Mouse (Mus musculus): Measurements from ENCODE around the gene Pofut1. TPM values are rescaled to one million over a fixed set of nuclear protein-coding genes. Genes with fewer than 3 reads are reported as not detected.
"Not testable (repeated sequence)": the region's sequence is repeated elsewhere in the genome, so short reads cannot be mapped to it uniquely, and the experiment has no call there.

Gene Pofut1
- polyA plus RNA-seq, 1 experiment from 2014 or later: 6.3 TPM

DNA sequence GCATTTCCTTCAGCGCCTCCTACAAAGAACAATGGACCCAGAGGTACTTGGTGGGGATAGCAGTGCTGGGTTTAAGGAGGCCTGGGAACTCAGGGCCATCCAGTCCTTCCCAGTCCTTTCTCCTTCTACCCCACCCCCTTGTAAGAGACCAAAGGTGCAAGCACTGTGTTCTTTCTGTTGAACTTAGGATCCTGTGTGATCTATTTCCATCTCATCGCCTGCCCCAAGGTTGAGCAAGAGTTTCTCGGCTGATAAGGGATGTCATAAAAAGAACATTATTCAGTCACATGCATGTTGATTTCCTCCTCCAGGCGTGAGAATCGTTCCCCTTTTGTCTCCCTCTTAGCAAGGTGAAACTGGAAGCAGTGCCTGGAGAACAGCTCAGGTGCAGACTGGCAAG, 8.4 kb downstream of the Pofut1 start:
- Histone ChIP-seq H3K4me3 (replicated peaks; ENCODE audit: low read length) (no peak overlapping the region), H3K27me3 (replicated peaks; ENCODE audit: control insufficient read depth, insufficient read depth, low read length) (no peaks in the 10 kb centered on the region), H3K27ac (ENCODE audit: low read length) (no peak overlapping the region), H3K9ac (replicated peaks; ENCODE audit: low read depth, low read length) (no peak overlapping the region), H3K36me3 (ENCODE audit: control insufficient read depth, insufficient read depth) (peaks cover 4% of the 10 kb centered on the region; the same call in 1 of the 2 replicates), H3K4me2 (ENCODE audit: low read length) (no peak overlapping the region), H3K4me1 (replicated peaks; ENCODE audit: control insufficient read depth, insufficient read depth, low read length) (no peaks in the 10 kb centered on the region), H3K9me3 (ENCODE audit: control insufficient read depth, low read length) (no peaks in the 10 kb centered on the region)
- WGBS: 89% methylated on average over 5 of the region's 5 CpGs
- ATAC-seq: no peak

DNA sequence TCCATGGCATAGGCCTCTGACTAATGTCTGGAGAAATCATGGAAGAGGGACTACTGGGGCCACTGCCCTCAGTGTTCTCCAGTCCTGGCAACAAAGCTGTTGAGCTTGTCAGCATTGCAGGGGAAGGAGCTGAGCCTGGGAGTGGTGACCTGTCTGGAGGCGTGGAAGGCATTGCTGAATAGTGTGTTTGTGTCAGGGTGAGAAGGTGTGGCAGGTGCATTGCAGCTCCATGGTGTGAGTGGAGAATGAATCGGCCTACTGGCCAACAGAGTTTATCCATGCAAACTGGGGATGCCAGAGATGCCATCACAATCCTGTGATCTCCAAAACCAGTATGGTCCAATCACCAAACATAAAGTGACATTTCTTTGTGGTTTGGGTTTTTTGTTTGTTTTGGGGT, 15.3 kb downstream of the Pofut1 start:
- Histone ChIP-seq H3K9ac (replicated peaks; ENCODE audit: low read depth, low read length) (no peak overlapping the region), H3K4me1 (replicated peaks; ENCODE audit: control insufficient read depth, insufficient read depth, low read length) (no peaks in the 10 kb centered on the region), H3K27me3 (replicated peaks; ENCODE audit: control insufficient read depth, insufficient read depth, low read length) (no peaks in the 10 kb centered on the region), H3K4me2 (ENCODE audit: low read length) (no peak overlapping the region), H3K4me3 (replicated peaks; ENCODE audit: low read length) (no peak overlapping the region), H3K9me3 (ENCODE audit: control insufficient read depth, low read length) (no peaks in the 10 kb centered on the region), H3K36me3 (ENCODE audit: control insufficient read depth, insufficient read depth) (0 out of 2 replicates have a peak, but pooled peaks cover 5% of the 10 kb centered on the region), H3K27ac (ENCODE audit: low read length) (no peak overlapping the region)
- ATAC-seq: no peak
- 90% methylated on average over 2 of the region's 2 CpGs for WGBS

DNA sequence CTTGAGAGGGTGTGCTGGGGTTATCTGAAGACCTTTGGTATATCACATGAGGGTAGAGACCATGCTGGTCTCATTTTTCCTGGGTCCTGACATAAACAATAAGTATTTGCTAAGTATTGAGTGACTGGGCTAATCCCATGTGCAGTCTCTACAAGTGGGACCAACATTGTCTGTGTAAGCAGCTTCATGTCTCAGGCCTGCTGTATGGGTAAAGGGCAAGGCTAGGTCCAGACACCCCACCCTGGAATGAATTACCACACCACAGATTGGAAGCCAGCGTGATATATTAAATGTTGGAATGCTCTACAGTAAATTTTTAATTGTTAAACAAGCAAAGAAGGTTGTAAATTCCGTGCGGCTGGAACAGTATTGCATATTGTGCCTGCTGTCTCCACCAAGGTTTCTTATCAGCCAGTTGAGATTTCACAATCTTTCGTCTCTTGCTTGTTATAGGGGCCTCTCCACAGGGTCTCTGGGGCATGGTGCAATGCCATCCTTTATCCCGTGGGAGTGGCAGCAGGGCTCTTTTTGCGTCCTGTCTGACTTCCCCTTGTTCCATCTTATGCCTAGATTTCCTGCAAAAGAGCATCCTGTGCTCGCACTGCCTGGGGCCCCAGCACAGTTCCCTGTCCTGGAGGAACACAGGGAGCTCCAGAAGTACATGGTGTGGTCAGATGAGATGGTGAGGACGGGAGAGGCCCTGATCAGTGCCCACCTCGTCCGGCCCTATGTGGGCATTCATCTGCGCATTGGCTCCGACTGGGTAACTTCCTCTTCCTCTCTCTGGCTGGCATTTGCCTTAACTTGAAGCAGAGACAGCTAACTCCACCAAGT, 17.9 kb downstream of the Pofut1 start:
- no peak overlapping the region for H3K9ac ChIP-seq (replicated peaks; ENCODE audit: low read depth, low read length)
- no peak for ATAC-seq
- no peaks in the 10 kb centered on the region for H3K9me3 ChIP-seq (ENCODE audit: control insufficient read depth, low read length)
- H3K4me3 ChIP-seq (replicated peaks; ENCODE audit: low read length): no peak overlapping the region
- H3K4me2 ChIP-seq (ENCODE audit: low read length): no peak overlapping the region
- no peak overlapping the region for H3K27ac ChIP-seq (ENCODE audit: low read length)
- peaks cover 9% of the 10 kb centered on the region for H3K36me3 ChIP-seq (ENCODE audit: control insufficient read depth, insufficient read depth)
- no peaks in the 10 kb centered on the region for H3K4me1 ChIP-seq (replicated peaks; ENCODE audit: control insufficient read depth, insufficient read depth, low read length)
- 88% methylated on average over 12 of the region's 12 CpGs for WGBS
- no peaks in the 10 kb centered on the region for H3K27me3 ChIP-seq (replicated peaks; ENCODE audit: control insufficient read depth, insufficient read depth, low read length)

DNA sequence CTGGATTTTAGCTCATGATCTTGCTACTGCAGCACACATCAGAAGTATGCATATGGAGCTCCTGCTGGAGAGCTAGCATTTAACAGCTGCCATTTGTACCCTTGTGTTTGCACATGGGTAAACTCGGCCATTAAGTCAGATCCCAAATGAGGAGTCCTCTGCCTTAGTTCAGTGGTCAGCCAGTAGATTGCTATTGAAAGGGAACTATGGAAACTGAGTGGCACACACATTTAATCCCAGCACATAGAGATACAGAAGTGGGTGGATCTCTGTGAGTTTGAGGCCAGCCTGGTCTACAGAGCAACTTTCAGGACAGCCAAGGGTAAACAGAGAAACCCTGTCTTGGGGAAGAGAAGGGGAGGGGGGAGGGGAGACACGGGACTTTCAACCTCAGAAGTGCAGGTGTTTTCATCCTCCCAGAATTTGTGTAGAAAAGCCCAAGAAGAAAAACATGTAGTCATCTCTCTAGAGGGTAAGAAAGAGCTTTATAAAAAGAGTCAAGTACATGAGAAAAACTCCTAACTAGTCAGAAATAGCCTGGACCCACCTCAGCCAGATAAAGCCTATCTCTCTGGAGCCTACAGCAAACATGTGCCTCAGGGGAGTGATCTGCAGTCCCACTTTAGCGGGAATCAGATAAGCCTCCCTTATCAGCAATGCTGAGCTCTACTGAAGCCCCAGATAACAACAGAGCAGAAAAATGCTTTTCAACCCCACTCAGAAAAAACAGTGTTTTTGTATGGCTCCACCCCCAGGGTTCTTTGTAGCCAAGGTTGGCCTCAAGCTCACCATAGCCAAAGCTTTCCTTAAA, 18.7 kb downstream of the Pofut1 start:
- Histone ChIP-seq H3K27ac (ENCODE audit: low read length) (no peak overlapping the region), H3K4me1 (replicated peaks; ENCODE audit: control insufficient read depth, insufficient read depth, low read length) (no peaks in the 10 kb centered on the region), H3K9me3 (ENCODE audit: control insufficient read depth, low read length) (no peaks in the 10 kb centered on the region), H3K4me3 (replicated peaks; ENCODE audit: low read length) (no peak overlapping the region), H3K36me3 (ENCODE audit: control insufficient read depth, insufficient read depth) (peaks cover 9% of the 10 kb centered on the region), H3K27me3 (replicated peaks; ENCODE audit: control insufficient read depth, insufficient read depth, low read length) (no peaks in the 10 kb centered on the region), H3K9ac (replicated peaks; ENCODE audit: low read depth, low read length) (no peak overlapping the region), H3K4me2 (ENCODE audit: low read length) (no peak overlapping the region)
- no peak for ATAC-seq
- 81% methylated on average over 3 of the region's 3 CpGs for WGBS

DNA sequence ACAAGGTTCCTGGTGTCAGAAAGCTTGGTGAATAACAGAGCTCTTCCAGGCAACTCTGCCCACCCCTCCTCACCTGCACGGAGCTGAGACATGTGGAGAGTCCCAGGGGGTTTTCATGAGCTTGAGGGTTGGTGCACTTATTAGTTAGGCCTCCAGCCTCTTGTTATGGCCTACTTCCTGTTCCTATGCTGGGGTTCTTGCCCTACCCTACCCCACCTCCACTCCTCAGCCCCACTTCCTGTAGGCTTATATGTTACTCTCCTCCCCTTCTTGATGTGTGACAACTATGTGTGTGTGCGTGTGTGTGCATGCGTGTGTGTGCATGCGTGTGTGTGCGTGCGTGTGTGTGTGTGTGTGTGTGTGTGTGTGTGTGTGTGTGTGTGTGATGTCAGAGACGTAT, 21.7 kb downstream of the Pofut1 start:
- H3K27ac ChIP-seq (ENCODE audit: low read length): no peak overlapping the region
- ATAC-seq: no peak
- H3K4me2 ChIP-seq (ENCODE audit: low read length): no peak overlapping the region
- H3K4me1 ChIP-seq (replicated peaks; ENCODE audit: control insufficient read depth, insufficient read depth, low read length): no peaks in the 10 kb centered on the region
- WGBS: 96% methylated on average over 7 of the region's 7 CpGs
- H3K9me3 ChIP-seq (ENCODE audit: control insufficient read depth, low read length): no peaks in the 10 kb centered on the region
- H3K4me3 ChIP-seq (replicated peaks; ENCODE audit: low read length): no peak overlapping the region
- peaks cover 14% of the 10 kb centered on the region for H3K36me3 ChIP-seq (ENCODE audit: control insufficient read depth, insufficient read depth)
- no peak overlapping the region for H3K9ac ChIP-seq (replicated peaks; ENCODE audit: low read depth, low read length)
- H3K27me3 ChIP-seq (replicated peaks; ENCODE audit: control insufficient read depth, insufficient read depth, low read length): no peaks in the 10 kb centered on the region

DNA sequence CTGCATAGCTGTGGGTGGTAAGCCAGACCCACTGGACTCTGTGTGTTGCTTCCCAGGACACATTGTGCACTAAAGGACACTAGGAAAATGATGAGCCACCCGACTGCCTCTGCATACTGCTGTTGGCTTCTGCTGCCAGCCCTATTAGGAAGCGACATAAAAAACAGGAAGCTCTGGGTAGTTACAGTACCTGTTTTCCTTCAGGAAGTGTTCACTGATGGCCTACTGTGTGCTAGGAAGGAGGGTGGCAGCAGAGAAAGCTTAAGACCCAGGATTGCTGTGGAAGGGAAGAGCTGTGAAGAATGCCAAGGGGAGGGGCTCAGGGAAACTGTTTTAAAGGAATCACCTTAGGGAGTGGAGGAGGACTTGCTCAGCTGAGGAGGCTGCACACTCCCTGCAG, 26.0 kb downstream of the Pofut1 start:
- Histone ChIP-seq H3K9me3 (ENCODE audit: control insufficient read depth, low read length) (no peaks in the 10 kb centered on the region), H3K4me2 (ENCODE audit: low read length) (no peak overlapping the region), H3K36me3 (ENCODE audit: control insufficient read depth, insufficient read depth) (peaks cover 9% of the 10 kb centered on the region), H3K27ac (ENCODE audit: low read length) (no peak overlapping the region), H3K9ac (replicated peaks; ENCODE audit: low read depth, low read length) (no peak overlapping the region), H3K4me3 (replicated peaks; ENCODE audit: low read length) (no peak overlapping the region), H3K27me3 (replicated peaks; ENCODE audit: control insufficient read depth, insufficient read depth, low read length) (no peaks in the 10 kb centered on the region), H3K4me1 (replicated peaks; ENCODE audit: control insufficient read depth, insufficient read depth, low read length) (no peaks in the 10 kb centered on the region)
- no peak for ATAC-seq
- 89% methylated on average over 2 of the region's 2 CpGs for WGBS

DNA sequence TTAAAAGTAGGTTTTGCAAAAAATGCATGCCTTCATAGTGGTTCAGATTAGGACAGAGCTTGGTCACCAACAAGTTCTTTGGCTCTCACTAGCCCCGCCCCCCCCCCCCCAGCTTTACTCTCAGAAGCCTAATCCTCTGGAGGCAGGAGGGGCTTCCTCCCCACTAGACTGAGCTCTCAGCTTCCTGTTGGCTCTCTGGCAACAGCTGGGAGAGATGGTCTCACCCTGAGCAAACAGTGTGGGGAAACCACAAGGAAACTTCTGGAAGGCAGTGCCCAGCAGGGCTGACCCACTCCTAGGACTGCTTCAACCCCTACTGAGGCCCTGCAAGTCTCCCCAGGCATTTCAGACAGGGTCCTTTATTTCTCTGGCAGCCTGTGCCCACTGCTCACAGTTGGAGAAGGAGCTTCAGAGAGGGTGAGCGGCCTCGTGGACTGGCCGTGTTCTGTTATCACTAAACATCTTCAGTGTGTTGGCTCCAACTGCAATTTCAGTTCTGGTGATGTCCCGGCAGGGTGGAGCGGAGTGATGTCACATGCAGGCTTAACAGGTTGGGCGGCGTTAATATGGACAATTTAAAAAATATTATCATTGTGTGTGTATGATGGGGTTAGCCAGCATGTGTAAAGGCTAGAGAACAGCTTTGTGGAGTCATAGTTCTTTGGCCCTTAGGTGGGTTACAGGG, 29.0 kb downstream of the Pofut1 start:
- H3K36me3 ChIP-seq (ENCODE audit: control insufficient read depth, insufficient read depth); H3K4me1 ChIP-seq (replicated peaks; ENCODE audit: control insufficient read depth, insufficient read depth, low read length); H3K27ac ChIP-seq (ENCODE audit: low read length); H3K27me3 ChIP-seq (replicated peaks; ENCODE audit: control insufficient read depth, insufficient read depth, low read length); H3K4me3 ChIP-seq (replicated peaks; ENCODE audit: low read length); H3K9me3 ChIP-seq (ENCODE audit: control insufficient read depth, low read length); ATAC-seq; H3K4me2 ChIP-seq (ENCODE audit: low read length); H3K9ac ChIP-seq (replicated peaks; ENCODE audit: low read depth, low read length): not testable (repeated sequence)
- 67% methylated on average over 8 of the region's 8 CpGs for WGBS

DNA sequence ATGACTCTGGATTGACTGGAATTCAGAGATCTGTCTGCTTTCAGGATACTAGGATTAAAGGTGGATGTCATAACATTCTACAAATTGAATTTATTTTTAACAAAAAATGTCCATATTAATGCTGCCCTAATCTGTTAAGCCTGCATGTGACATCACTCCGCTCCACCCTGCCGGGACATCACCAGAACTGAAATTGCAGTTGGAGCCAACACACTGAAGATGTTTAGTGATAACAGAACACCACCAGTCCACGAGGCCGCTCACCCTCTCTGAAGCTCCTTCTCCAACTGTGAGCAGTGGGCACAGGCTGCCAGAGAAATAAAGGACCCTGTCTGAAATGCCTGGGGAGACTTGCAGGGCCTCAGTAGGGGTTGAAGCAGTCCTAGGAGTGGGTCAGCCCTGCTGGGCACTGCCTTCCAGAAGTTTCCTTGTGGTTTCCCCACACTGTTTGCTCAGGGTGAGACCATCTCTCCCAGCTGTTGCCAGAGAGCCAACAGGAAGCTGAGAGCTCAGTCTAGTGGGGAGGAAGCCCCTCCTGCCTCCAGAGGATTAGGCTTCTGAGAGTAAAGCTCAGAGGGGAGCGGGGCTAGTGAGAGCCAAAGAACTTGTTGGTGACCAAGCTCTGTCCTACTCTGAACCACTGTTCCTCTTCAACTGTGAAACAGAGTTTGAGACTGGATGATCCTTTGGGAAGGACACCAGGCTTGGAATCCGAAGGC, 33.0 kb downstream of the Pofut1 start:
- WGBS: 71% methylated on average over 6 of the region's 6 CpGs
- H3K4me2 ChIP-seq (ENCODE audit: low read length); H3K4me1 ChIP-seq (replicated peaks; ENCODE audit: control insufficient read depth, insufficient read depth, low read length); H3K9me3 ChIP-seq (ENCODE audit: control insufficient read depth, low read length); H3K27ac ChIP-seq (ENCODE audit: low read length); H3K27me3 ChIP-seq (replicated peaks; ENCODE audit: control insufficient read depth, insufficient read depth, low read length); H3K4me3 ChIP-seq (replicated peaks; ENCODE audit: low read length); ATAC-seq; H3K36me3 ChIP-seq (ENCODE audit: control insufficient read depth, insufficient read depth); H3K9ac ChIP-seq (replicated peaks; ENCODE audit: low read depth, low read length): not testable (repeated sequence)

DNA sequence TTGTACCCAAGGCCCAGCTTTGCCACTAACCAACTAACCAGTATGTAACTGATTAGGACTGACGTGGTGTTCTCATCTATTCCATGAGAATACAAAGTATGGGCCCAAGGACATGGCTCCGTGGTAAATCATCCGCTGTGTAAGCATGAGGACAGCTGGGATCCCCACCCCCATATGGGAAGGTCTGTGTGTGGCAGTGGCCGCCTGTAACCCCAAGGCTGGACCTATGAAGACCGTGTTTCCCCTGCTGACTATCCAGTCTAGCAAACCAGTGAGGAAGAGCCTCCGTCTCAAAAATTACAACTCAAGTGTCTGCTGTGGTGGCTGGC, 33.5 kb downstream of the Pofut1 start:
- Histone ChIP-seq H3K27me3 (replicated peaks; ENCODE audit: control insufficient read depth, insufficient read depth, low read length) (no peaks in the 10 kb centered on the region), H3K4me3 (replicated peaks; ENCODE audit: low read length) (no peak overlapping the region), H3K27ac (ENCODE audit: low read length) (no peak overlapping the region), H3K36me3 (ENCODE audit: control insufficient read depth, insufficient read depth) (no peaks in the 10 kb centered on the region), H3K4me2 (ENCODE audit: low read length) (no peak overlapping the region), H3K9ac (replicated peaks; ENCODE audit: low read depth, low read length) (no peak overlapping the region), H3K9me3 (ENCODE audit: control insufficient read depth, low read length) (peaks cover 2% of the 10 kb centered on the region; the same call in 1 of the 2 replicates), H3K4me1 (replicated peaks; ENCODE audit: control insufficient read depth, insufficient read depth, low read length) (no peaks in the 10 kb centered on the region)
- ATAC-seq: no peak
- 85% methylated on average over 6 of the region's 6 CpGs for WGBS
